Mouse (Mus musculus) urinary bladder, postnatal 14 days (tissue): ENCODE data around the gene Tspan18.

Experiments used
- DNase-seq: peaks from one replicate; pipeline ENCODE4 v3.0.0; 2021; ENCODE audit warnings: low spot score

Gene Tspan18

DNA sequence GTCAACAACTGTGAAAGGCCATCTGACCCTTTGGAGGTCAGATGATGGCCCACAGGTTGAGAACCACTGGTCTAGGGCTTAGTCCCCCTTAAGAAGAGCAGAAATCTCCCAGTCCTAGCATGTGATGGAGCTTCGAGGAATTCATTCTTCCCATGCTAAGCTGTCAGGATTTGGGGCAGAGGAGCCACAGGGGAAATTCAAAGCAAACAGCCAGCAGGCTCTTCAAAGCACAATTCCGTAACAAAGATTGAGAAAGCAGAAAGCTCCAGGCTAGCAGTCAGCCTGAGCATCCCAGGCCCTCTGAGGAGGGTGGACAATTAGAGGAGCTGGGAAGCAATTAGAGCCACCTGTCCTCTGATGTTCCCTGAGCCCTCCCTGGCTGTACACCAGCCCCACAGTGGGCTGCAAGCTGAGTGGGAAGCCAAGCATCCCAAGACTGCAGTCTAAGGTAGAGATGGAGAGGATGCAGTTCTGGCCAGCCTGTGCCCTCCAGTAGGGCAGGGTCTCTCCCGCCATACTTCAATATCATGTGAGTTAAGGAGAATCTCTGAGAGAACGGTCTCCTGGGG is 173.8 kb downstream of the Tspan18 start:
- no peak for DNase-seq

DNA sequence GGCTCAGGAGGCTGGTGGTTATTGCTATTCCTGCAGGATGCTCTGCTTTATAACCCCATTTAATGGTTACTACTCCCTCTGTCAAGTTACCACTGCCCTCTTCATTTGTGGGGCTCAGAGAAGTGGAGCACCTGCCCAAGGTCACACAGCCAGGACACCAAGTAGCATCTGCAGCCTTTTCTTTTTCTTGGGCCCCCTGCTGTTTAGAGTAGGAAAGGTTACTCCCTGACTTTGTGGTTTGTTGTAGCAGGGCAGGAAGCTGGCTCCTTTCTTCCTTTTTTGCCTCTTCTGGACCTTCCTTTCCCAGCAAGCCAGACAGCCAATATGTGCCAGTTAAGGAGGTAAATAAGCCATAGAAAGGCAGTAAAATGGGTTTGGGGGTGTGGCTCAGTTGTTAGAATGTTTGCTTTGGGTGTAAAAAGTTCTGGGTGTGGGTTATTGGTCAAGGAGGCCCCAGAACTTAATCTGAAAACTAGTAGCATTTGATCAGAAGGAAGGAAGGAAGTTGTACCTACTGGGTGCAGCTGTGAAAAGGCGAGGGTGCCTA is 179.7 kb downstream of the Tspan18 start:
- no peak for DNase-seq

DNA sequence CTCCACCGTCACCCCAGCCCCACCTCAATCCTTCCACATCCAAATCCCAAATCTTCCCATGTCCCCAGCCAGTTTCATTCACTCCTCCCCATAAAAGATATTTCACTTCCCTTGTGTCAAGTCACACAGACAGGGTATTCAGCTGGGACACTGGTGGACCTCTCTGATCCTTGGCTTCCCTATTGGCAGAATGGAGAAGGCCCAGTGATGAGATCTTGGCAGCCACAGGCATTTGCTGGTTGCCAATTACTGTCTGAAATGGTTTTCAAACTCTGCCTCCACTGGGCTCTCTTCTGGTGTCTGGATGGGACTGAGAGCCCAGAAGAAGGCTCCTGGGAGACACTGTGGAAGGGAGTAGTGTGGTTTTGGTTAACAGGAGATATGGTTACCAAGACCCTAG is 180.5 kb downstream of the Tspan18 start:
- no peak for DNase-seq

DNA sequence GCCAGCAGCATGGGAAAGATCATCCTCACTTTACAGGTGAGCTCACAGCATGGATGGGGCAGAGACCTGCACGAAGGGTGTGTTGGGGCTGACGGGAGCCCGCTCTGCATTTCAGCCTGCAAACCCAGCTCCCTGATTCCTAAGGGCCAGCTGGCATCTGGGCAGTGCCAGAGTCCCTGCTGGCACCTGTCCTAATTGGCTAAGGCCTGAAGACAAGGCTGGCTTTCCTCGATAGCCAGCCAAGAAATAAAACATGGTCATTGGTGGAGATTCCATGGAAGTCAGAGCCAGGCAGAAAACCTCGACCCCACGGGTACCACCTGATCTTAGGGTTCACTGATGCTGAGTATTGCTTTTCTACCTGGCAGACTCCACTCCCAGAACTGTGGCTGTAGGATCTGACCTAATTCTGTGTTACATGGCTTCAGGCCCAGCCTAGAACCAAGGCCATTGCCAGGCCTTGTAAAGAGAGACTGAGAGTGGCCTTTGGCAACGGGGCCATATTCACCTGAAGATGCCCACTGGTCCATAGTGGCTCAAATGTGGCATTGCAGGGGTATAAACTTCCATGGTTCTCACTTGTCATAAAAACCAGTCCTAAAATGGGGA is 181.3 kb downstream of the Tspan18 start:
- DNase-seq, result no peak

DNA sequence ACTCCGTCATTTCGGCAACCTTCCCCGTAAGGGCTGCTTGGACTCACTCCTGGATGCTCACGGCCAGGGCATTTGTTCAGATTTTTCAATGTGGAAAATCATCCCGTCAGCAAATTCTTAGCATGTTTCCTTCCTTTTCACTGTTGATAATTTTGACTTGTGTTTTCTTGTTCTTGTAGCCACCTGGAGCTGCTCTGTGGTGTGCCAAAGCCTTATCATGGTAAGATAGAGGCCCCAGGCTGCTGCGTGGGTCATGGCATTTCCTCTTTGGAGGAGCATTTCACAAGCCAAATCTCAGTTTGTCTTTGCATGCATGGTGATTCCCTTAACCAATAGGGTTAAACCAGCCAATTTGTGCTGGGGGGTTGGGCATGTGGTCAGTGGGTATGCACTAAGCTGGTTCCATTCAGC is 182.1 kb downstream of the Tspan18 start:
- DNase-seq, result no peak
